Mouse (Mus musculus) kidney, adult 2 months (tissue): Measurements from ENCODE around the gene Slc38a10.

Experiments
- CTCF ChIP-seq: fragments of 200-500 bp; conservative IDR thresholded peaks from 2 replicates; pipeline ENCODE4 v1.5.1; 2011; ENCODE audit warnings: low read depth, mild to moderate bottlenecking, control low read depth, low read length, moderate library complexity, mixed read lengths; ENCODE audit not compliant: insufficient read depth, insufficient read length
- POLR2A ChIP-seq: fragments of 200-500 bp; IDR thresholded peaks from one replicate; pipeline ENCODE4 v1.6.1; 2011; ENCODE audit warnings: low read depth, low read length, control low read depth

DNA sequence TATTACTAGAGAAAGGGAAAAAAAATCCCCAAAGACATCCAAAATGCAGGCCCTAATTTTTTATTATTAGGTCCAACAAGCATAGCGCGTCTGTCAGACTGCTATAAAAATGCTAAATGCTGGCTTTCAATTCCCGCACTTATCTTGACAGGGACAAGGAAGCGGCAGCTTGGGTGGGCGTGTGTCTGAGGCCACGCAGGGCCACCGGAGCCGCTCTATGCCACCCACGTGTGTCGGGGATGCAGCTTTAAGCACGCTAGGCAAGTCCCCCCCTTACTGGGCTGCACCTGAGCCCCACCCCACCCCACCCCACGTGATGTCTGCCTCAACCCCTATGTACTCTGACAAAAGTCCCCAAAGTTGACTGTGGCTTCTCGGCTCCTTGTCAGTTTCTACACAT lies 47.7 kb upstream of the Slc38a10 start:
- no peak for TF ChIP-seq CTCF
- no peak for TF ChIP-seq POLR2A
